Mouse (Mus musculus): ENCODE measurements around the gene Ugt1a1. TPM values are rescaled to one million over a fixed set of nuclear protein-coding genes. Genes with fewer than 3 reads are reported as not detected.
A peak's percentile ranks its signal among the peaks of the same experiment; 100 is the strongest.

Gene Ugt1a1
- total and polyA plus RNA-seq, 2 experiments from 2014 or later = 0.07 TPM; not detected in 1

DNA sequence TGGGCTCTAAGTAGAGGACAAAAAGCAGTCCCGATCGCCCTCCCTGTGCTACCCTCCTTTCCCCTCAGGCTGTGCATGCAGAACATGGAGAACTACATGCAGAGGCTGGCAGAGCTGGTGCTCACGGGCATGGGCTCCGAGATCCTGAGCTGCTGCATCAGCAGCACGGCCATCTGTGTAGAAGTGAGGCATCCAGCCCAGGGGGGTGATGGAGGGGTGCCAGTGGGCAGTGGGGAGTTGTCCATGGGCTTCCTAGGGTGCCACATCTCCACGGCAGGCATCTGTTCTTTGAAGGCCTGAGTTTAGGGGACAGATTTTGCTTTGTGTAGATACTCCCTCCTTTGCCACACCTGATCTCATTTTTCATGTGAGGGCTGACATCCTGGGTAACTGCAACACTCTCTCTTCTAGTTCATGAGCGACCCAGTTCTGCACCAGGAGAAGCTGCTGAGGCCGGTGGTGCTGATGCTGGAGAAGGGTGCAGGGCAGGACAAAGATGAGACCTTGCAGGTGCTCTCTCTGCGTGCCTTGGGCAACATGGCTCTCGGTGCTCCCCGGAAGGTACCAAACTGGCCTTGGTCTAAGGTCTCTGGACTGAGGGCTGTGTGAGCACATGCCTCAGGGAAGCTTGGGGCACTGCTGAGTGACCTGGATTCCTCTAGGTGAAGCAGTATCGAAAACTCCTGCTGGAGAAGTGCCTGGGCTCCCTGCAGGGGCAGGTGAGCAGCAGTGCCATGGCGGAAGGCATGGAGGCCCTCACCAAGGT lies 44.4 kb downstream of the Ugt1a1 start:
- ATAC-seq (ENCODE audit: insufficient read depth, low read depth) (no peak), DNase-seq (ENCODE audit: low spot score) (no peak)
- Histone ChIP-seq H3K9me3 (replicated peaks; ENCODE audit: control insufficient read depth, low read length) (peaks cover 19% of the 10 kb centered on the region), H3K4me2 (ENCODE audit: low read depth, low read length) (no peak overlapping the region), H3K4me3 (ENCODE audit: low read depth, low read length) (no peak overlapping the region), H3K4me1 (ENCODE audit: control insufficient read depth, insufficient read depth) (peaks cover 11% of the 10 kb centered on the region), H3K27ac (ENCODE audit: low read depth) (no peak overlapping the region), H3K27me3 (ENCODE audit: control insufficient read depth, insufficient read depth, low read length) (no peaks in the 10 kb centered on the region), H3K36me3 (replicated peaks; ENCODE audit: control insufficient read depth, insufficient read depth, low read length) (peaks cover 17% of the 10 kb centered on the region), H3K9ac (replicated peaks; ENCODE audit: low read depth, low read length) (no peak overlapping the region)
- WGBS = 68% methylated on average over 13 of the region's 13 CpGs
- TF ChIP-seq CTCF (IDR thresholded peaks at IDR 0.05; ENCODE audit: low read depth) (no peak; the same call in none of the 2 replicates), EP300 (IDR thresholded peaks at IDR 0.05; ENCODE audit: low read depth) (no peak)

DNA sequence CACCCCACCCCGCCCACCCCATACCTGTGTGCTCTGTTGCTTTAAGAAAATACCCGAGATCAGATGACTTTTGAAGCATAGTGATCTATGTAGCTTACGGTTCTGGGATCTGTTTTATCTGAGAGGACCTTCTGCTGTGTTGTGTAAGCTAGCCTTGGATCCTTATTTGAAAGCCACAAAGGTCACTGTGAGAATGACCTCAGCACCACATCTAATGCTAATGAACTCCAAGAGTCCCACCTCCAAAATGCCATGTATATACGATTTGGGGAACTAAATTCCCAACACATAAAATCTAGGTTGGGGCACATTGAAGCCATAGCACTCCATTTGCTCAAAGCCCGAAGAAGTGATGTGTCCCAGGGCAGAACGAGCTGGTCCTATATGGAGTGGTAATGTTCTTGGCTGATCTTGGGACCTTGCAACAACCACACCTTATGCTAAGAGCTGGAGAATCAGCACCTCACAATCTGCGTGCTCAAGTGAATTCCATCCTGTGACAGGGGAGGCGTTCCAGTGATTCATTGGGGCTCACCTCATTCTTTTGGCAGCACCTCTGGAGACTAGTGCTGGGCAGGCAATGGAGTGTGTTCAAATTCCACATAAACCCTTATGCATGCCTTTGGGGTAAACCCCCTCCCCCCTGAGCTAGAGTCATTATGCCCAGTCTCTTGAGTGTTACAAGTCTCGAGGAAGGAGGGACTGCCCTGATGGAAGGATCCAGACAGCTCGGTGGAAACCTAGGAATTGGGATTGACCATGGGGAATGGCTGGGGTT lies 45.3 kb downstream of the Ugt1a1 start:
- no peak overlapping the region for H3K9ac ChIP-seq (replicated peaks; ENCODE audit: low read depth, low read length)
- TF ChIP-seq CTCF (IDR thresholded peaks at IDR 0.05; ENCODE audit: low read depth) (no peak), EP300 (IDR thresholded peaks at IDR 0.05; ENCODE audit: low read depth) (no peak)
- ATAC-seq (ENCODE audit: insufficient read depth, low read depth) = no peak
- H3K27ac ChIP-seq (ENCODE audit: low read depth) = no peak overlapping the region
- peaks cover 11% of the 10 kb centered on the region for H3K4me1 ChIP-seq (ENCODE audit: control insufficient read depth, insufficient read depth)
- no peak overlapping the region for H3K4me3 ChIP-seq (ENCODE audit: low read depth, low read length)
- no peak overlapping the region for H3K4me2 ChIP-seq (ENCODE audit: low read depth, low read length)
- peaks cover 26% of the 10 kb centered on the region for H3K36me3 ChIP-seq (replicated peaks; ENCODE audit: control insufficient read depth, insufficient read depth, low read length)
- DNase-seq (ENCODE audit: low spot score) = no peak
- H3K27me3 ChIP-seq (ENCODE audit: control insufficient read depth, insufficient read depth, low read length) = no peaks in the 10 kb centered on the region
- peaks cover 16% of the 10 kb centered on the region for H3K9me3 ChIP-seq (replicated peaks; ENCODE audit: control insufficient read depth, low read length)
- WGBS = 72% methylated on average over 10 of the region's 10 CpGs

DNA sequence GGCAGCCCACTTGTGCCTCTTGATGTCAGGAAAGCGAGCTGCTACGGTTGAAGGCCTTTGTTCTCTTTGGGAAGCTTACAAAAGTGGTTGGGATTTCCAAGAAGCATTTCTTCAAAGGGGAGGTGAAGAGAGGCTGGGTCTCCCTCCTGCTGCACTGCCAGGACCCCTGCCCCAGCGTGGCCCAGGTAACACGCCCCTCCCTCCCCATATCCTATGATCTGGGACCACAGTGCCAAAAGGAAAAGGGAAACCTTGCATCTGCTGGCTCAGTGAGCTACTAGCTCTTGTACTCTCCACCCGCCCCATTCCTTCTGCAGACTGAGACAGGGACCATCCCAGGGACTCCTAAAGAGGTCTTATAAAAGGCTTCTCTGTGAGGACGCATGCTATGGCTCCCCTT lies 45.9 kb downstream of the Ugt1a1 start:
- peaks cover 11% of the 10 kb centered on the region for H3K9me3 ChIP-seq (replicated peaks; ENCODE audit: control insufficient read depth, low read length)

DNA sequence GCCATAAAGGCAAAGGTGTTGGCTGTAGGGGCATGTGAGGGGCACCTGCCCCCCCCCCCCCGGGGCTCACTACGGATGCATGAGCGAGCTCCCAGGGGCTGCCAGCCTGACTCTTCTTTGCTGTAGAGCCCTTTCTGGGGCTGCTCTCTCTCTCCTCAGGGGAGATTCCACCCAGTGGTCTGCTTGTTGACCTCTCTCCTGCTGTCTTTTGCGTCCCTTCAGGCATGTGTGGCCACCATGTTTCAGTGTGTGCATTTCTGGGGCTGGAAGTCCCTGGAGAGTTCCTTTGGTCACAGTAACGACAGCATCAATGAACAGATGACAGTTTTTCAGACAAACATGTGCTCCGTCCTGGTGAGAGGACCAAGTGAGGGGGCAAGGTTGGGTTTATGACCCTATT lies 46.6 kb downstream of the Ugt1a1 start:
- Histone ChIP-seq H3K36me3 (replicated peaks; ENCODE audit: control insufficient read depth, insufficient read depth, low read length) (peaks cover 39% of the 10 kb centered on the region), H3K27ac (ENCODE audit: low read depth) (no peak overlapping the region), H3K9ac (replicated peaks; ENCODE audit: low read depth, low read length) (no peak overlapping the region), H3K4me3 (ENCODE audit: low read depth, low read length) (no peak overlapping the region), H3K4me2 (ENCODE audit: low read depth, low read length) (no peak overlapping the region), H3K27me3 (ENCODE audit: control insufficient read depth, insufficient read depth, low read length) (no peaks in the 10 kb centered on the region), H3K4me1 (ENCODE audit: control insufficient read depth, insufficient read depth) (peaks cover 16% of the 10 kb centered on the region), H3K9me3 (replicated peaks; ENCODE audit: control insufficient read depth, low read length) (0 out of 2 replicates have a peak, but pooled peaks cover 8% of the 10 kb centered on the region)
- DNase-seq (ENCODE audit: low spot score) (no peak), ATAC-seq (ENCODE audit: insufficient read depth, low read depth) (no peak)
- 65% methylated on average over 6 of the region's 6 CpGs for WGBS
- no peak for TF ChIP-seq EP300 (IDR thresholded peaks at IDR 0.05; ENCODE audit: low read depth)
- no peak for TF ChIP-seq CTCF (IDR thresholded peaks at IDR 0.05; ENCODE audit: low read depth)

More for the DNA sequence above, 45.9 kb downstream of the Ugt1a1 start:
- Histone ChIP-seq H3K36me3 (replicated peaks; ENCODE audit: control insufficient read depth, insufficient read depth, low read length) (peaks cover 32% of the 10 kb centered on the region), H3K27me3 (ENCODE audit: control insufficient read depth, insufficient read depth, low read length) (no peaks in the 10 kb centered on the region), H3K9ac (replicated peaks; ENCODE audit: low read depth, low read length) (no peak overlapping the region), H3K27ac (ENCODE audit: low read depth) (no peak overlapping the region), H3K4me1 (ENCODE audit: control insufficient read depth, insufficient read depth) (peaks cover 16% of the 10 kb centered on the region), H3K4me2 (ENCODE audit: low read depth, low read length) (no peak overlapping the region), H3K4me3 (ENCODE audit: low read depth, low read length) (no peak overlapping the region)
- WGBS = 73% methylated on average over 6 of the region's 6 CpGs
- ATAC-seq (ENCODE audit: insufficient read depth, low read depth) (no peak), DNase-seq (ENCODE audit: low spot score) (no peak)
- TF ChIP-seq EP300 (IDR thresholded peaks at IDR 0.05; ENCODE audit: low read depth) (no peak), CTCF (IDR thresholded peaks at IDR 0.05; ENCODE audit: low read depth) (no peak)

DNA sequence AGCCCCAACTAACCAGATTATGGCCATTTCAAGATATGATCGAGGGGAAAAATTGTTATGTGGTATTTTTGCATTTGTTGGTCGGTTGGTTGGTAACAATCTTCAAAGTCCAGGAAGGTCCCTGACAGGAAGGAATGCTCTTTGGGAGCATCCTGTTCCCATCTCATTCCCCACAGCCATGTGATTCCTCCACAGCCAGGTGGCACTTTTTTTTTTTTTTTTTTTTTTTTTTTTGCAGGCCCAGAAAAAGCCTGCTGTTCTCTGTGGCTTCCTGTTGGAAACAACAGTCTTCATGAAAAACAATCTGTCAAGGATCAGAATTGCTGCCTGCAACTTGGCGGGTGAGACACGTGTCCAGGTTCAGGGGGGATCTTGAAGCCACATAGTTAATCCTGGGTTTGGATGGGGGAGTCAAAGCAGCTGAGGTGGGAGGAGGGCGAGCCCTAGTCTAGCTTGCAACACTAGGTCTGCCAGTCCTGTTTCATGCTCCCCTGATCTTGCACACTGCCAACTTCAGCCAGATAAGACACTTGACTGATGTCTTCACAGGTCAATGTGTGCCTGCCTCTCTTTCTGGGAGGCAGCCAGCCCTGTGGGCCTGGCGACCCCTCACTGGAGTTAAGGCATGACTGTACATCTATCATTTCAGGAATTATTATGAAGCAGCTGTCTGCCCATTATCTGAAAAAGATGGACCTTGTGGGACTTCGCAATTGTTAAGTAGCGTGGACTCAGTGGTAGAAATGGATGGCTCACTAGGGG lies 47.3 kb downstream of the Ugt1a1 start:
- DNase-seq (ENCODE audit: low spot score) = peak; percentile 65
- no peak for ATAC-seq (ENCODE audit: insufficient read depth, low read depth)
- H3K9ac ChIP-seq (replicated peaks; ENCODE audit: low read depth, low read length) = no peak overlapping the region; the same call in 1 of the 2 replicates

More for the DNA sequence above, 47.3 kb downstream of the Ugt1a1 start:
- Histone ChIP-seq H3K9me3 (replicated peaks; ENCODE audit: control insufficient read depth, low read length) (0 out of 2 replicates have a peak, but pooled peaks cover 8% of the 10 kb centered on the region), H3K4me2 (ENCODE audit: low read depth, low read length) (no peak overlapping the region), H3K27me3 (ENCODE audit: control insufficient read depth, insufficient read depth, low read length) (no peaks in the 10 kb centered on the region), H3K27ac (ENCODE audit: low read depth) (no peak overlapping the region), H3K4me1 (ENCODE audit: control insufficient read depth, insufficient read depth) (peaks cover 16% of the 10 kb centered on the region), H3K4me3 (ENCODE audit: low read depth, low read length) (no peak overlapping the region), H3K36me3 (replicated peaks; ENCODE audit: control insufficient read depth, insufficient read depth, low read length) (peaks cover 46% of the 10 kb centered on the region)
- TF ChIP-seq EP300 (IDR thresholded peaks at IDR 0.05; ENCODE audit: low read depth) = no peak
- TF ChIP-seq CTCF (IDR thresholded peaks at IDR 0.05; ENCODE audit: low read depth) = peak; percentile 3; the same call in 1 of the 2 replicates
- 55% methylated on average over 8 of the region's 8 CpGs for WGBS
